Mouse (Mus musculus) liver, postnatal 0 days (tissue): ENCODE measurements around the gene Gm20388. TPM values are rescaled to one million over a fixed set of nuclear protein-coding genes. Genes with fewer than 3 reads are reported as not detected.

Source experiments
- ATAC-seq: fragments of 200-750 bp; cut with Nextera tagmentation; 2 replicates; pipeline ENCODE4 v1.8.0; 2017; ENCODE audit warnings: mild to moderate bottlenecking, moderate library complexity
- DNase-seq: peaks from one replicate; pipeline ENCODE4 v3.0.0-alpha.2; 2016
- H3K27ac ChIP-seq: fragments of 300-500 bp; sonication (generic); 2 replicates; pipeline ENCODE4 v1.5.1; 2014; ENCODE audit warnings: antibody characterized with exemption, moderate library complexity, mild to moderate bottlenecking, low read depth
- H3K27me3 ChIP-seq: fragments of 300-500 bp; sonication (generic); 2 replicates; pipeline ENCODE4 v1.6.1; 2014; ENCODE audit warnings: low read length, control low read depth, mixed read lengths; ENCODE audit not compliant: insufficient read depth
- H3K36me3 ChIP-seq: fragments of 300-500 bp; sonication (generic); replicated peaks from 2 replicates; pipeline ENCODE4 v1.6.1; 2014; ENCODE audit warnings: mild to moderate bottlenecking, control low read depth, low read length, moderate library complexity, mixed read lengths; ENCODE audit not compliant: insufficient read depth
- H3K4me1 ChIP-seq: fragments of 300-500 bp; sonication (generic); 2 replicates; pipeline ENCODE4 v1.6.1; 2014; ENCODE audit warnings: antibody characterized with exemption, mild to moderate bottlenecking, control low read depth; ENCODE audit not compliant: insufficient read depth
- H3K4me2 ChIP-seq: fragments of 300-500 bp; sonication (generic); 2 replicates; pipeline ENCODE4 v1.6.1; 2014; ENCODE audit warnings: low read depth, mild to moderate bottlenecking, low read length, moderate library complexity, mixed read lengths
- H3K4me3 ChIP-seq: fragments of 300-500 bp; sonication (generic); 2 replicates; pipeline ENCODE4 v1.5.1; 2014; ENCODE audit warnings: low read depth, low read length
- H3K9ac ChIP-seq: fragments of 300-500 bp; sonication (generic); replicated peaks from 2 replicates; pipeline ENCODE4 v1.6.1; 2014; ENCODE audit warnings: mild to moderate bottlenecking, moderate library complexity
- H3K9me3 ChIP-seq: fragments of 300-500 bp; sonication (generic); 2 replicates; pipeline ENCODE4 v1.6.1; 2016; ENCODE audit warnings: mild to moderate bottlenecking, control low read depth, low read length, mixed read lengths
- CTCF ChIP-seq: sonication (generic); IDR thresholded peaks from 2 replicates; pipeline ENCODE4 v1.5.1; 2016; ENCODE audit warnings: antibody characterized with exemption, low read depth
- EP300 ChIP-seq: IDR thresholded peaks from 2 replicates; pipeline ENCODE4 v1.6.1; 2016; ENCODE audit warnings: antibody characterized with exemption, low read depth, mild to moderate bottlenecking
- WGBS: fragments of 180-500 bp; shearing (Covaris S2); extraction: QIAGEN DNeasy Blood & Tissue Kit; methylation state at CpG from one replicate; pipeline ENCODE4 v1.1.7; 2014; ENCODE audit not compliant: insufficient replicate concordance; 5-methylcytosine and 5-hydroxymethylcytosine counted together
- polyA plus RNA-seq: library from polyadenylated mRNA; unstranded; fragments of >200 nt; fragmentation: Nextera tagmentation; extraction: Ambion mirVana; gene quantifications from 2 replicates; pipeline ENCODE4 v1.2.1, GENCODE M21; 2015

Gene Gm20388
- polyA plus RNA-seq, 1 experiment from 2014 or later, result not detected

GRCm38 (mm10) chr8:122667854-122668253, 2757.2 kb downstream of the Gm20388 start:
- H3K36me3 ChIP-seq, result no peaks in the 10 kb centered on the region
- H3K4me2 ChIP-seq, result no peak overlapping the region
- no peaks in the 10 kb centered on the region for H3K27me3 ChIP-seq
- H3K4me3 ChIP-seq, result no peak overlapping the region
- TF ChIP-seq EP300, result no peak
- no peak for TF ChIP-seq CTCF
- WGBS, result 84% methylated on average over 11 of the region's 11 CpGs
- DNase-seq, result no peak
- H3K9ac ChIP-seq, result no peak overlapping the region
- H3K4me1 ChIP-seq, result peaks cover 27% of the 10 kb centered on the region
- no peak for ATAC-seq
- H3K27ac ChIP-seq, result no peak overlapping the region
- H3K9me3 ChIP-seq, result no peaks in the 10 kb centered on the region

GRCm38 (mm10) chr8:122669370-122669769, 2758.7 kb downstream of the Gm20388 start:
- H3K36me3 ChIP-seq, result no peaks in the 10 kb centered on the region
- H3K4me2 ChIP-seq, result no peak overlapping the region
- WGBS, result 63% methylated on average over 5 of the region's 5 CpGs
- peaks cover 25% of the 10 kb centered on the region for H3K4me1 ChIP-seq
- no peak for ATAC-seq
- no peak overlapping the region for H3K4me3 ChIP-seq
- TF ChIP-seq CTCF (no peak), EP300 (no peak)
- H3K27me3 ChIP-seq, result no peaks in the 10 kb centered on the region
- H3K27ac ChIP-seq, result no peak overlapping the region
- no peaks in the 10 kb centered on the region for H3K9me3 ChIP-seq
- DNase-seq, result no peak
- no peak overlapping the region for H3K9ac ChIP-seq

DNA sequence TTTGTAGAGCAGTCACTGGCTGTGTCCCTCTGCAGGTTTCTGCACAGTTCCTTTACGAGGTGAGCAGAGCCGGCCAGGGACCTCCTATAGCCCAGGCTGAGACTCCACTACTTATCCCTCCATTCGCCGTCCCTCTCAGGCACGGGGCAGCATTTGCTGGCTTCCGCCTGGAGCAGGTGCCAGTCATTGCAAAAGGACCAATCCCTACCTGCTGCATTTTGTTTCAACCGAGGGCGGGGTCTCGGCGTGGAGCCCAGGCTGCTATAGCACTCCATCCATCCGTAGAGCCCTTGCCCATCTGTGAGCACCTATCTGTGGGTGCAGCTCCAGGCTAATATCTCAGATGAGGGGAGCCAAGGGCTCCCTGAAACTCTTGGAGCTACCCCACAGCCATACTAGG, 2759.4 kb downstream of the Gm20388 start:
- WGBS, result 60% methylated on average over 11 of the region's 11 CpGs
- Histone ChIP-seq H3K36me3 (no peaks in the 10 kb centered on the region), H3K9ac (no peak overlapping the region), H3K4me3 (no peak overlapping the region), H3K27me3 (no peaks in the 10 kb centered on the region), H3K4me1 (peaks cover 19% of the 10 kb centered on the region), H3K9me3 (no peaks in the 10 kb centered on the region), H3K27ac (no peak overlapping the region), H3K4me2 (no peak overlapping the region)
- no peak for TF ChIP-seq CTCF
- no peak for TF ChIP-seq EP300
- ATAC-seq (no peak), DNase-seq (no peak)

DNA sequence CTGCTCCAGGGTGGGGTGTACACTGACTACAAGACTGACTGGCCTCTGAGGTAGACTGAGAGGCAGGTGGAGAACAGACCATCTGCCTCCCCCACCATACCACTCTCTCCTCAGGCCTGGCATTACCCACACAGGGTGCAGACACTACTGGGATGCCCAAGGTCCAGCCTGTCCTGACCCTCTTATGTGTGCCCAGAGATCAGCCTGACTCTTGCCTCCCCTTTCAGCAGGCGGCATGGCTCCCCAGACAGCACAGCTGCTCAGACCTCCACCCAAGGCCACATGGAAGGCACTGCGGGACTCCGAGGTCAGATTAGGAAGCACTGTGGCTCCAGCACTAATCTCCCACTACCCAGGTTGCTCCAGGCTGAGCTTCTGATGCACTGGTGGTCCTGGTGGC, 2760.1 kb downstream of the Gm20388 start:
- peaks cover 15% of the 10 kb centered on the region for H3K4me1 ChIP-seq
- H3K4me2 ChIP-seq, result no peak overlapping the region
- H3K36me3 ChIP-seq, result no peaks in the 10 kb centered on the region
- no peak overlapping the region for H3K27ac ChIP-seq
- 63% methylated on average over 3 of the region's 3 CpGs for WGBS
- H3K9me3 ChIP-seq, result no peaks in the 10 kb centered on the region
- no peak for ATAC-seq
- TF ChIP-seq CTCF (no peak), EP300 (no peak)
- no peak for DNase-seq
- no peak overlapping the region for H3K9ac ChIP-seq
- H3K27me3 ChIP-seq, result peaks cover 1% of the 10 kb centered on the region; the same call in 1 of the 2 replicates
- no peak overlapping the region for H3K4me3 ChIP-seq

DNA sequence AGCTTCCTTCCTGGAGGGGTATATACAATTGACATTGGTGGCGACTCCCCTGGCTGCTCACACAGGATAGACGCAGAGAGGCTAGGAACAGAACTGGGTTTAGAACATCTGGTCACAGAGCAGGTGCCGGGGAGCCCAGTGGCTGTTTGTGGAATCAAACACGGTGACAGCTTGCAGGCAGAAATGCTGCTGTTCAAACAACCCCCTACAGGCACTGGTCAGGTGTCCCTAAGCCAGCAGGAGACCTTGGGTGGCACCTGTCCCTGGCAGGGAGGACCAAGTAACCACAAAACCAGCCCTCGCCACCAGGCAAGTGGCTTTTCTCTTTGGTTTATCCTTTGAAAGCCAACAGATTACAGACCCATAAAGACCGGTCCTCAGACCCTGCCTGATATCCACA, 2761.3 kb downstream of the Gm20388 start:
- DNase-seq (no peak), ATAC-seq (no peak)
- Histone ChIP-seq H3K4me3 (no peak overlapping the region), H3K4me1 (peaks cover 6% of the 10 kb centered on the region), H3K36me3 (no peaks in the 10 kb centered on the region), H3K9ac (no peak overlapping the region), H3K27ac (no peak overlapping the region), H3K9me3 (no peaks in the 10 kb centered on the region), H3K27me3 (peaks cover 13% of the 10 kb centered on the region), H3K4me2 (no peak overlapping the region)
- 61% methylated on average over 6 of the region's 6 CpGs for WGBS
- TF ChIP-seq CTCF (no peak), EP300 (no peak)

- Histone ChIP-seq H3K9me3 (no peaks in the 10 kb centered on the region), H3K4me2 (no peak overlapping the region), H3K27me3 (peaks cover 23% of the 10 kb centered on the region), H3K4me3 (no peak overlapping the region), H3K36me3 (no peaks in the 10 kb centered on the region), H3K4me1 (peaks cover 16% of the 10 kb centered on the region), H3K9ac (no peak overlapping the region), H3K27ac (no peak overlapping the region)
- WGBS, result 86% methylated on average over 12 of the region's 12 CpGs
- ATAC-seq (no peak), DNase-seq (no peak)
- TF ChIP-seq CTCF (no peak), EP300 (no peak)
These were observed 2763.3 kb downstream of the Gm20388 start for GRCm38 (mm10) chr8:122673989-122674388.

- H3K27me3 ChIP-seq, result peaks cover 32% of the 10 kb centered on the region
These were observed 2764.4 kb downstream of the Gm20388 start for GRCm38 (mm10) chr8:122674999-122675398.

More at GRCm38 (mm10) chr8:122674999-122675398, 2764.4 kb downstream of the Gm20388 start:
- TF ChIP-seq EP300, result no peak
- TF ChIP-seq CTCF, result peak; percentile 43; the same call in 1 of the 2 replicates
- Histone ChIP-seq H3K9ac (no peak overlapping the region), H3K4me2 (no peak overlapping the region), H3K36me3 (no peaks in the 10 kb centered on the region), H3K27ac (no peak overlapping the region), H3K4me3 (no peak overlapping the region), H3K9me3 (no peaks in the 10 kb centered on the region), H3K4me1 (peaks cover 23% of the 10 kb centered on the region)
- DNase-seq (no peak), ATAC-seq (no peak)
- WGBS, result 45% methylated on average over 7 of the region's 7 CpGs
